Mouse (Mus musculus) T-cell, adult 2 months (primary cell): Measurements from ENCODE around the gene Gm10318.

Experiments
- DNase-seq: peaks from one replicate; pipeline ENCODE4 v3.0.0; 2022; ENCODE audit warnings: low spot score

Gene Gm10318

GRCm38 (mm10) chr10:77852559-77852958, at the start of gene Gm10318:
Gm10318 (plus strand) TSS chr10:77852859.
- DNase-seq, result no peak

GRCm38 (mm10) chr10:77804095-77804494, 48.6 kb upstream of the Gm10318 start:
- no peak for DNase-seq

GRCm38 (mm10) chr10:77811743-77812142, 40.9 kb upstream of the Gm10318 start, which contains the start of gene Gm9507:
Gm9507 (minus strand) TSS chr10:77811843.
- DNase-seq, result no peak

GRCm38 (mm10) chr10:77814382-77814781, 38.3 kb upstream of the Gm10318 start, which contains the start of gene Gm2696:
Gm2696 (plus strand) TSS chr10:77814682.
- DNase-seq, result no peak

- no peak for DNase-seq
These were observed 37.1 kb upstream of the Gm10318 start for GRCm38 (mm10) chr10:77815514-77815913.

GRCm38 (mm10) chr10:77818523-77818922, 34.1 kb upstream of the Gm10318 start:
- DNase-seq, result no peak

GRCm38 (mm10) chr10:77819203-77819602, 33.5 kb upstream of the Gm10318 start:
- no peak for DNase-seq

GRCm38 (mm10) chr10:77826951-77827350, 25.7 kb upstream of the Gm10318 start, which contains the start of gene Krtap10-4:
Krtap10-4 (minus strand) TSS chr10:77827095.
- DNase-seq, result no peak

GRCm38 (mm10) chr10:77835647-77836046, 17.0 kb upstream of the Gm10318 start, which contains the start of gene Krtap10-10:
Krtap10-10 (plus strand) TSS chr10:77835947.
- DNase-seq, result no peak

- DNase-seq, result no peak
These were observed 13.7 kb upstream of the Gm10318 start for GRCm38 (mm10) chr10:77839006-77839405.

GRCm38 (mm10) chr10:77846503-77846902, 6.2 kb upstream of the Gm10318 start, which contains the start of gene Gm36176:
Gm36176 (plus strand) TSS chr10:77846803.
- DNase-seq, result no peak

GRCm38 (mm10) chr10:77846961-77847360, 5.7 kb upstream of the Gm10318 start:
- no peak for DNase-seq

GRCm38 (mm10) chr10:77847538-77847937, 5.1 kb upstream of the Gm10318 start:
- DNase-seq, result no peak

GRCm38 (mm10) chr10:77861675-77862074, 9.0 kb downstream of the Gm10318 start, which contains the start of gene Gm3285:
Gm3285 (plus strand) TSS chr10:77861975.
- no peak for DNase-seq

- DNase-seq, result peak; percentile 69
These were observed 11.6 kb downstream of the Gm10318 start for GRCm38 (mm10) chr10:77864067-77864761.

- DNase-seq, result no peak
These were observed 12.1 kb downstream of the Gm10318 start for GRCm38 (mm10) chr10:77864762-77865143.

- DNase-seq, result no peak
These were observed 14.9 kb downstream of the Gm10318 start for GRCm38 (mm10) chr10:77867546-77867945.

GRCm38 (mm10) chr10:77869651-77870050, 17.0 kb downstream of the Gm10318 start:
- DNase-seq, result no peak

GRCm38 (mm10) chr10:77878985-77879384, 26.3 kb downstream of the Gm10318 start:
- DNase-seq, result no peak

- DNase-seq, result no peak
These were observed 27.6 kb downstream of the Gm10318 start for GRCm38 (mm10) chr10:77880305-77880704.

- no peak for DNase-seq
These were observed 29.9 kb downstream of the Gm10318 start for GRCm38 (mm10) chr10:77882553-77882952.

GRCm38 (mm10) chr10:77886007-77886747, 33.5 kb downstream of the Gm10318 start:
- no peak for DNase-seq

GRCm38 (mm10) chr10:77890987-77891565, 38.4 kb downstream of the Gm10318 start:
- no peak for DNase-seq
